Mouse (Mus musculus) NIH3T3 (cell line): ENCODE measurements at regions not wholly inside any gene's neighbourhood (a gene's known extent, or its start where the extent isn't known, plus 50 kb on each side); places are given as distances from the start of the nearest gene placed in this dataset.

ENCODE experiments used
- DNase-seq: peaks from one replicate; pipeline ENCODE4 v3.0.0-alpha.2; 2012; ENCODE audit warnings: low read depth

DNA sequence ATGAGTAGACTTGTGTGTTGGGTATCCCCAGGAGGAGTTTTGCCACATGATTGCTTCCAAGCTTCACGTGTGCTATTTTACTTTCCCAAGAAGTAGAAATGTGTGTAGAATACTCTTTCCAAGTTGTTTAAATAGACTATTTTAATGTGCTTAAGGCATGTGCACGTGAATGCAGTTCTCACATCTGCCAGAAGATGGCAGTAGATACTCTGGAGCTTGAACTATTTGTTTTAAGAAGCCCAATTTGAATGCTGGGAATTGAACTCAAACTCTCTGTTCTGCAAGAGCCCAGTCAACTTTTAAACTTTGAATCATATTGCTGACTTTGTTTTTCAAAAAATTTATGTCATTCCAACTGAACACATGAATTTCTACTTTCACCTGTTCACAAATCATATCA lies 431.3 kb upstream of the Reg3g start:
- DNase-seq: peak; percentile 78

DNA sequence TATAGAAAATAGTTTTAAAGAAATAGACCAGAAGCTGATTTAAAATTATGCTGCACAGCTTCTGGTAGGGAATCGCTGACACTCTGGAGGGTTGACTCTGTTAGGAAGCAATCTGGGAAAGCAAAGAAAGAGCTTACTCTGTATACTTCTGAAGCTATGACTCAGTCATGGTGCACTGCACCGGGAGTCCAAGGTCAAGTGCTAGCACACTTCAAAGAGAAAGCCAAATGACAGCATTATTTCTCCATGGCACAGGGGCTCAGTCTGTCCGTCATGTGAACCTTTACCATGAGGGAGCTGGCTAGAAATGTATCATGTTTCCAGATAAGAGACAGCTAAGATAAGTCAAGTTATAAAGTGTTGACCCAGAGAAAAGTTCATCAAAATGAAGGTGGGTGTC lies 424.1 kb upstream of the Reg3g start:
- DNase-seq: no peak

GRCm38 (mm10) chr6:78863031-78863430 lies 394.4 kb upstream of the Reg3g start:
- DNase-seq: no peak

DNA sequence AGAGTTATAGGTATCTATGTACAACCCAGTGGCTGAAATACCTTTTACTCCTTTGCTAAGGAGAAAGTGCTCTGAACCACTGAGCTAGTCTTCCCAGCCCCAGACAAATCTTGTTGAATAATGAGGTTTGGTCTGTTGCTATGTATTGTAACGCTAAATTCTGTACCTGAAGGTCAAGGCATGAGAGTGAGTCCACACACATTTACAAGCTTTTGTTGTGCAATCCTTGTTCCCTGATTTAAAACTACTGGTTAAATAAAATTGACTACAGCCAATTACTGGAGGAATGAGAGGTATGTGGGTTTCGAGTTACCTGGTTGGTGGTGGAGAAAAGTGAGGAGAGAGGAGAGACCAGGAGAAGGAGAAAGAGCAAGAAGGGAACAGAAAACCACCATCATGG lies 372.6 kb upstream of the Reg3g start:
- DNase-seq: no peak

DNA sequence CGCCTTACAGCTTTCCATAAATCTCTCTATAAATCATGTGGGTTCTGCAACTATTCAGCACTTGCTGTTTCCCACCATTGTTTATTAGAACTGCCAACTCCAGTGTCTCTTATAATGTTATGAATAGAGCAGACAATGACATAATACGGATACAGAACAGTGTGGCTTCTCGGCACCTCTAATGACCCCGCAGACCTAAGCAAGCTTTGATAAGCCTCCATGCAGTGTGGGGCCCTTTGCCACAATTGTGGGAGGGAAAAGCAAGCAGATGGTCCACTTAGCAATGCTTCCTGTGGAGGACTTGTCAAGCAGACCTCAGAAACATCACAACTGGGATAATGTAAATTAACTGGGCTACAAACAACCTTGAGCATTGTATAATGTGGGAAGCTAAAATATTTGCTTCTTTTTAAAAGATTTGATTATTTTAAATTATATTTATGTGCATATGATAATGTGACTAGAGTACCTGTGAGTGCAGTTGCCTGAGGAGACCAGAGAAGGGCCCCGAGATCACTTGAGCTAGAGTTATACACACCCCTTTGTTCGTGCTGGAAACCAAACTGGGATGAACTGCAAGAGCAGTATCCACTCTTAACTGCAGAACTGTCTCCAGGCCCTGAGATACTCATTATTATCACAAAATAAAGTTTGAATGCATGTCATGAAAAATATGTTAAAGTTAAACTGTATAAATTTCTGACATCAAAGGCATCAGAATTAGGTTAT lies 357.4 kb upstream of the Reg3g start:
- DNase-seq: no peak

DNA sequence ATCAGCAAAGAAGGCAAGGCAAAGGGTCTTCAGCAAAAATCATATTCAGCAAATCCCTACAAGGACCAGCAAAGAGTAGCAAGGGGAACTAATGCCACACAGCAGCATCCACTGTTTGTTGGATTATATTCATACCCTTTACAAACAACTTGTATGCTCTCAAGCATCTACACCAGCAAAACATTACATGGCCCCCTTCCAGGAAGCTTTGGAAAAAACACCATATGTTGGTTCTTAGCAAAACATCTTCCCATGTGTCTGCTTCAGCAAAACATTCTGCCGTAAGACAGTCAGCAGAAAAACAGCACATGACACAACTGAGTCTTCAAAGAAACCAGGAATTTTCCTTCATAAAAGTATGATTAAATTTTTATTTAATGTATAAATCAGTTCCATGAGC lies 352.6 kb upstream of the Reg3g start:
- DNase-seq: no peak

- DNase-seq: no peak
These were observed 328.3 kb upstream of the Reg3g start for GRCm38 (mm10) chr6:78797013-78797412.

DNA sequence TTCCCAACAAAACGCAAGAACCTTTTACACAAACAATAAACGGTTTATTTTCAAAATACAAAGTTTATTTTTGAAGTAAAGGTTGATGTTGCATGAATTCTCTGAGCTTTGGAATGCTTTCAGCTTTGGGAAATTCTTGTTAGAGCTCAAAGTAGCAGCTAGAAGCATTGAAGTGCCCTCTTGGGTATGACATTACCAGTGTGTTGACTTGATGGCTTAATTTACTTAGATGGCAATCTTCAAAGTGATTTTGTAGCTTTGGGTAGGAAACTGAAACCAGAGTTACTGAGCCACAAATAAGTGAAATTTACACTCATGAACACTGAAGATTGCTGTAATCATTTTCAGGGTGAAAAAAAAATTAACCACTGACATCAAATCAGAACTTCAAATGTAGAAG lies 320.3 kb upstream of the Reg3g start:
- no peak for DNase-seq

DNA sequence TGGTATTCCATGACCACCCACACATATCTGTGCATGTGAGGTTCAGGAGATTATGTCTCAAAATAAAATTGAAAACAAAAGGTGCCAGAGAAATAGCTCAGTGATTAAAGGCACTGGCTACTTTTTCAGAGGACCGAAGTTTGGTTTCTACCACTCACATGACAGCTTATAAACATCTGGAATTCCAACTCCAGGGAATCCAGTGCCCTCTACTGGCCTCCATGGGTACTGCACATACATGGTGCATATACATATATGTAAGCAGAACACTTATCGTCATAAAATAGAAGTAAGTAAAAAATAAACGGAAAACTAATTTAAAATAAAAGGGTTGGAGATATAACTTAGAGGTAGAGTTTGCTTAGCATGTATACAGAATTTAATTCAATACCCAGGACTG lies 288.9 kb upstream of the Reg3g start:
- DNase-seq: peak; percentile 5
